Mouse (Mus musculus): ENCODE measurements at regions not wholly inside any gene's neighbourhood (a gene's known extent, or its start where the extent isn't known, plus 50 kb on each side); places are given as distances from the start of the nearest gene placed in this dataset.

GRCm38 (mm10) chr2:166409391-166409790, 253.9 kb upstream of the Sulf2 start:
- TF ChIP-seq MAX (IDR thresholded peaks at IDR 0.05; ENCODE audit: low read depth) (no peak), USF1 (IDR thresholded peaks at IDR 0.05; ENCODE audit: low read depth) (no peak), POLR2A (IDR thresholded peaks at IDR 0.05; ENCODE audit: insufficient read length, low read depth) (no peak), E2F4 (IDR thresholded peaks at IDR 0.05; ENCODE audit: insufficient read depth) (no peak), REST (IDR thresholded peaks at IDR 0.05; ENCODE audit: insufficient read depth, insufficient read length) (no peak), POLR2AphosphoS2 (IDR thresholded peaks at IDR 0.05; ENCODE audit: insufficient read length, low read depth) (no peak), SRF (IDR thresholded peaks at IDR 0.05; ENCODE audit: control insufficient read depth, insufficient read length, low read depth) (no peak)
